Mouse (Mus musculus): ENCODE measurements at regions not wholly inside any gene's neighbourhood (a gene's known extent, or its start where the extent isn't known, plus 50 kb on each side); places are given as distances from the start of the nearest gene placed in this dataset.

DNA sequence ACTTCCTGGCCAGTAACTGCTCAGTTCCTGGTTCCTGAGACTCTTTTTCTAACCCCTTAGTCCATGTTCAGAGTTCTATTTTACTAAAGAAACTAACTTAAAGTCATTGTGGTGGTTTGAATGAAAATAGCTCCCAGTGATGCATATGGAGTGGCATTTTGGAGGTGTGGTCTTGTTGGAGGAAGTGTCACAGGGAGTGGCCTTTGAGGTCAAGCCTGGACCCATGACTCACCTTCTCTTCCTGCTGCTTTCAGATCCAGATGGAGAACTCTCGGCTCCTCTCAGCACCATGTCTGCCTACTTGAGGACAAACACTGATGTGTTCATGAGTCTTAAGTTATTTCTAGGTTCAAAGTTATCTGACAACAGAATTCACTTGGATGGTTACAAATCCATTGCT, 111.8 kb upstream of the Mon1b start:
- DNase-seq (ENCODE audit: low read depth, low spot score), result no peak
- Histone ChIP-seq H3K9ac (ENCODE audit: control insufficient read depth, low read depth, low read length, poor library complexity, severe bottlenecking) (no peak overlapping the region), H3K4me1 (ENCODE audit: control insufficient read depth in 1 of 2, insufficient read depth in 2 of 2, low read length in 2 of 2) (no peaks in the 10 kb centered on the region), H3K4me3 (ENCODE audit: control insufficient read depth in 1 of 2, insufficient read depth in 1 of 2, low read depth in 2 of 2, low read length in 2 of 2) (no peak overlapping the region), H3K27me3 (ENCODE audit: control insufficient read depth in 1 of 2, insufficient read depth in 2 of 2, low read length in 2 of 2) (no peaks in the 10 kb centered on the region), H3K79me2 (ENCODE audit: control insufficient read depth, insufficient read depth, low read length, poor library complexity) (no peaks in the 10 kb centered on the region), H3K27ac (ENCODE audit: control insufficient read depth, low read depth, low read length) (no peak overlapping the region), H3K9me3 (replicated peaks; ENCODE audit: insufficient read depth, low read length) (no peaks in the 10 kb centered on the region), H3K36me3 (ENCODE audit: control insufficient read depth in 1 of 2, insufficient read depth in 2 of 2, low read length in 2 of 2) (no peaks in the 10 kb centered on the region)
- TF ChIP-seq MEF2A (IDR thresholded peaks at IDR 0.05; ENCODE audit: extremely low read depth, insufficient replicate concordance, low read depth, low read length, poor library complexity, severe bottlenecking) (no peak), TCF12 (IDR thresholded peaks at IDR 0.05; ENCODE audit: low read depth, low read length) (no peak), ELF1 (IDR thresholded peaks at IDR 0.05; ENCODE audit: low read depth, low read length) (no peak), RCOR1 (IDR thresholded peaks at IDR 0.05; ENCODE audit: low read depth, low read length) (no peak), ZNF384 (IDR thresholded peaks at IDR 0.05; ENCODE audit: low read depth, low read length) (no peak), USF1 (IDR thresholded peaks at IDR 0.05; ENCODE audit: low read depth, low read length) (no peak), E2F4 (IDR thresholded peaks at IDR 0.05; ENCODE audit: borderline replicate concordance, low read depth, low read length) (no peak), POLR2AphosphoS2 (IDR thresholded peaks at IDR 0.05; ENCODE audit: low read length) (no peak), NELFE (IDR thresholded peaks at IDR 0.05; ENCODE audit: low read depth, low read length) (no peak), UBTF (IDR thresholded peaks at IDR 0.05; ENCODE audit: borderline replicate concordance, insufficient read depth, low read depth, low read length) (no peak), USF2 (IDR thresholded peaks at IDR 0.05; ENCODE audit: borderline replicate concordance in 1 of 2, insufficient read depth in 1 of 2, low read depth in 1 of 2, low read length in 2 of 2) (no peak), SIN3A (IDR thresholded peaks at IDR 0.05; ENCODE audit: low read length) (no peak), SMC3 (IDR thresholded peaks at IDR 0.05; ENCODE audit: low read depth, low read length) (no peak), EP300 (IDR thresholded peaks at IDR 0.05; ENCODE audit: low read depth in 1 of 2, low read length in 2 of 2) (no peak), POLR2AphosphoS5 (IDR thresholded peaks at IDR 0.05; ENCODE audit: borderline replicate concordance, low read depth, low read length) (no peak)

DNA sequence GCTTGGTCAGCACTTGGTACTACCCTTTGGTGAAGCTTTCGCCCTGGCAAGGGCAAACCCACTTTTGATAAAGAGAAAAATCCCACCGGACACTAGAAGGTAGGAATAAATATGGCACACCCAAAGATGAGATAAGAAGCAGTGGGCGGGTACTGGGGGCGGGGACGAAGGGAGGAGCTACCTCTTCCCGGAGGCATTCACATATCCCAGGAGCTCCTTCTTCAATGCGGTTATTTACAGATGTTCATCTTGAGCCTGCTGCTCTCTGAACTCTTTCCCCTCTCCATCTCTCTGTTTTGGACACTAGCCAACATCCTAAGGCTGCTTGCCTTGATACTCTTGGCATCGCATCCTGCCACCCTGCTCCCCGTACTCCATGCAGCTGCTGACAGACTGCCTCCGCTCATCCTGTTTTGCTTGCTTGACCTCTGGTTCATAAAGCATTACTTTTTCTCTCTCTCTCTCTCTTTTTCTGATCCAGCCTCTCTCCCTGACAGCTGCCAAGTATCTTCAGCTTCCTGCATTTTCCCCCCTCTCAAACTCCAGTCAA, 104.2 kb upstream of the Mon1b start:
- H3K9ac ChIP-seq (ENCODE audit: control insufficient read depth, low read depth, low read length, poor library complexity, severe bottlenecking), result no peak overlapping the region
- no peaks in the 10 kb centered on the region for H3K27me3 ChIP-seq (ENCODE audit: control insufficient read depth in 1 of 2, insufficient read depth in 2 of 2, low read length in 2 of 2)
- no peaks in the 10 kb centered on the region for H3K9me3 ChIP-seq (replicated peaks; ENCODE audit: insufficient read depth, low read length)
- no peak overlapping the region for H3K27ac ChIP-seq (ENCODE audit: control insufficient read depth, low read depth, low read length)
- no peak overlapping the region for H3K4me3 ChIP-seq (ENCODE audit: control insufficient read depth in 1 of 2, insufficient read depth in 1 of 2, low read depth in 2 of 2, low read length in 2 of 2)
- no peaks in the 10 kb centered on the region for H3K36me3 ChIP-seq (ENCODE audit: control insufficient read depth in 1 of 2, insufficient read depth in 2 of 2, low read length in 2 of 2)
- no peak for TF ChIP-seq ELF1 (IDR thresholded peaks at IDR 0.05; ENCODE audit: low read depth, low read length)
- no peak for TF ChIP-seq POLR2A (IDR thresholded peaks at IDR 0.05; ENCODE audit: control insufficient read depth in 1 of 2, insufficient read depth in 1 of 2, low read depth in 1 of 2, low read length in 2 of 2, poor library complexity in 1 of 2)
- TF ChIP-seq GABPA (IDR thresholded peaks at IDR 0.05; ENCODE audit: low read depth, low read length), result no peak
- no peak for TF ChIP-seq CHD2 (IDR thresholded peaks at IDR 0.05; ENCODE audit: low read length)
- no peak for TF ChIP-seq MYC (IDR thresholded peaks at IDR 0.05; ENCODE audit: low read depth, low read length)
- TF ChIP-seq TBP (IDR thresholded peaks at IDR 0.05; ENCODE audit: low read depth, low read length), result no peak
- no peak for TF ChIP-seq RCOR1 (IDR thresholded peaks at IDR 0.05; ENCODE audit: low read depth, low read length)
- TF ChIP-seq TAL1 (IDR thresholded peaks at IDR 0.05; ENCODE audit: low read length), result no peak
- no peak for TF ChIP-seq CTCF (IDR thresholded peaks at IDR 0.05 in 2 of 3, conservative IDR thresholded peaks at IDR 0.05 in 1 of 3; ENCODE audit: control insufficient read depth in 1 of 3, insufficient read depth in 1 of 3, low read depth in 2 of 3, low read length in 3 of 3, poor library complexity in 1 of 3, severe bottlenecking in 1 of 3)
- TF ChIP-seq MAX (IDR thresholded peaks at IDR 0.05; ENCODE audit: low read length), result no peak
- TF ChIP-seq ETS1 (IDR thresholded peaks at IDR 0.05; ENCODE audit: low read depth, low read length), result no peak
- no peak for TF ChIP-seq SIN3A (IDR thresholded peaks at IDR 0.05; ENCODE audit: low read length)
- TF ChIP-seq MYB (IDR thresholded peaks at IDR 0.05; ENCODE audit: low read depth, low read length), result no peak
- TF ChIP-seq MAFK (IDR thresholded peaks at IDR 0.05; ENCODE audit: borderline replicate concordance, low read depth, low read length), result no peak
- TF ChIP-seq SMC3 (IDR thresholded peaks at IDR 0.05; ENCODE audit: low read depth, low read length), result no peak
- H3K79me2 ChIP-seq (ENCODE audit: control insufficient read depth, insufficient read depth, low read length, poor library complexity), result no peaks in the 10 kb centered on the region
- no peak for DNase-seq (ENCODE audit: low read depth, low spot score)
- no peaks in the 10 kb centered on the region for H3K4me1 ChIP-seq (ENCODE audit: control insufficient read depth in 1 of 2, insufficient read depth in 2 of 2, low read length in 2 of 2)
